ENCODE assay signal across 18 mouse cellular contexts in the genomic region with DNA sequence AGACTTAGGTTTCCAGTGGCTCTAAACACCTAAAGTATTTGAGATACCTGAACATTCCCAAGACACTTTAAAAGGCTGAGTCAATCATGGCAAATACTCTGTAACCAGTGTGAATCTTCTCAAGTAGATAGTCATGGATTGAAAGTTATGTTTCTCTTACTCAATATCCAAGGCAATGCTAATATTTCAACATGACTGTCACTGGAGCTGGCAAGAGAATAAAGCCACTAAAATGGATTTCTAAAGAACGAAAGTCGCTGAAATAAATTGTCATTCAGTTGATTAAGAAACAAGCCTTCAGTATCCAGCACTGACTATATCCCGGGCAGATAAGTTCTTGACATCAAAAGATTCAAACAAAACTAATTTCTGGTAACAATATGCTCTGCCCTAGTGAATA. TPM values are rescaled to one million over a fixed set of nuclear protein-coding genes. Genes with fewer than 3 reads are reported as not detected.
"Had no signal": no experiment of that assay in that cellular context is flagged by ENCODE, and none has a peak within 500 bp of the region (broad histone marks: within the 10 kb centered on the region; RNA-seq: fewer than 3 reads in every experiment).

No protein-coding gene starts in this region.

- H3K4me3 ChIP-seq: liver, embryonic 15.5 days; megakaryocyte, embryonic 14.5 days; midbrain, embryonic 13.5 days; midbrain, embryonic 15.5 days; neural tube, embryonic 12.5 days; stomach, embryonic 15.5 days had no signal

- H3K4me1 ChIP-seq: liver, embryonic 15.5 days; megakaryocyte, embryonic 14.5 days; midbrain, embryonic 13.5 days; midbrain, embryonic 15.5 days; neural tube, embryonic 12.5 days; stomach, embryonic 15.5 days had no signal

- H3K27ac ChIP-seq: liver, embryonic 15.5 days; macrophage; midbrain, embryonic 13.5 days; midbrain, embryonic 15.5 days; neural tube, embryonic 12.5 days; stomach, embryonic 15.5 days; stomach, postnatal 0 days had no signal

- H3K36me3 ChIP-seq: liver, embryonic 15.5 days; midbrain, embryonic 13.5 days; midbrain, embryonic 15.5 days; neural tube, embryonic 12.5 days; stomach, embryonic 15.5 days had no signal

- H3K9me3 ChIP-seq: liver, embryonic 15.5 days; megakaryocyte, embryonic 14.5 days; midbrain, embryonic 13.5 days; midbrain, embryonic 15.5 days; neural tube, embryonic 12.5 days; stomach, embryonic 15.5 days had no signal

- ATAC-seq: liver, postnatal 0 days; midbrain, embryonic 13.5 days; midbrain, embryonic 15.5 days had no signal

- DNase-seq: liver, postnatal 0 days; lung, adult 2 months; lung, postnatal 14 days; right cerebral cortex, postnatal 14 days; thymus, adult 2 months; thymus, postnatal 25 days; thymus, postnatal 4 days had no signal

- H3K4me2 ChIP-seq: liver, embryonic 15.5 days; midbrain, embryonic 11.5 days; midbrain, embryonic 13.5 days; midbrain, embryonic 15.5 days; neural tube, embryonic 12.5 days; stomach, embryonic 15.5 days had no signal

- H3K27me3 ChIP-seq: liver, embryonic 15.5 days; megakaryocyte, embryonic 14.5 days; midbrain, embryonic 13.5 days; midbrain, embryonic 15.5 days; neural tube, embryonic 12.5 days; stomach, embryonic 15.5 days had no signal

- H3K9ac ChIP-seq: liver, embryonic 15.5 days; liver, postnatal 0 days; midbrain, embryonic 13.5 days; midbrain, embryonic 15.5 days; neural tube, embryonic 12.5 days; stomach, embryonic 15.5 days had no signal

RNA-seq across cellular contexts. Expression of a gene that starts 37.1 kb away (rescaled TPM):
- total RNA-seq: monocyte, adult 5-6 weeks; neutrophil, adult 5-6 weeks had no signal
- polyA plus RNA-seq: macrophage had no signal
